In genomic region chr11:47247703-47248344, GRCm38 (mm10) we compare ENCODE assay signal across 27 mouse cellular contexts.
DNase-seq lines count a peak whose midpoint lies in the region; ATAC-seq lines count a peak whose summit lies in the region.
"Had no signal": no experiment of that assay in that cellular context is flagged by ENCODE, and none has a peak within 500 bp of the region (broad histone marks: within the 10 kb centered on the region; RNA-seq: fewer than 3 reads in every experiment).

No protein-coding gene starts in this region.

- no peaks in the 10 kb centered on the region for H3K9me3 ChIP-seq in forebrain, embryonic 11.5 days (ENCODE audit: control insufficient read depth, low read length)
- no peaks in the 10 kb centered on the region for H3K9me3 ChIP-seq in forebrain, embryonic 16.5 days (ENCODE audit: control insufficient read depth, low read length)
- H3K9me3 ChIP-seq in midbrain, embryonic 13.5 days = no peaks in the 10 kb centered on the region
- H3K9me3 ChIP-seq in midbrain, embryonic 10.5 days (replicated peaks) = no peaks in the 10 kb centered on the region
- H3K9me3 ChIP-seq in neural tube, embryonic 14.5 days (ENCODE audit: control insufficient read depth, low read length) = no peaks in the 10 kb centered on the region
- H3K9me3 ChIP-seq: embryonic facial prominence, embryonic 12.5 days; G1E; heart, embryonic 10.5 days; heart, embryonic 15.5 days; hindbrain, embryonic 15.5 days; limb, embryonic 12.5 days; liver, embryonic 15.5 days; stomach, embryonic 15.5 days had no signal

- ATAC-seq in forebrain, embryonic 11.5 days (replicated peaks; ENCODE audit: low FRiP score) = peak; percentile 10; the same call in 1 of the 2 replicates
- no peak for ATAC-seq in forebrain, embryonic 16.5 days
- ATAC-seq in midbrain, embryonic 13.5 days = peak; percentile 53
- ATAC-seq in neural tube, embryonic 14.5 days (ENCODE audit: low read depth) = peak; percentile 44; the same call in 1 of the 2 replicates

- H3K36me3 ChIP-seq in forebrain, embryonic 11.5 days (ENCODE audit: control insufficient read depth, insufficient read depth, low read length) = no peaks in the 10 kb centered on the region
- no peaks in the 10 kb centered on the region for H3K36me3 ChIP-seq in forebrain, embryonic 16.5 days (ENCODE audit: control insufficient read depth, insufficient read depth)
- H3K36me3 ChIP-seq in midbrain, embryonic 13.5 days = no peaks in the 10 kb centered on the region
- no peaks in the 10 kb centered on the region for H3K36me3 ChIP-seq in midbrain, embryonic 10.5 days
- H3K36me3 ChIP-seq in neural tube, embryonic 14.5 days (ENCODE audit: control insufficient read depth, insufficient read depth, low read length) = no peaks in the 10 kb centered on the region
- H3K36me3 ChIP-seq: embryonic facial prominence, embryonic 12.5 days; G1E; heart, embryonic 10.5 days; heart, embryonic 15.5 days; hindbrain, embryonic 15.5 days; limb, embryonic 12.5 days; liver, embryonic 15.5 days; stomach, embryonic 15.5 days had no signal

- H3K27ac ChIP-seq in forebrain, embryonic 11.5 days (ENCODE audit: low read depth, low read length) = no peak overlapping the region
- no peak overlapping the region for H3K27ac ChIP-seq in forebrain, embryonic 16.5 days (ENCODE audit: low read length)
- H3K27ac ChIP-seq in midbrain, embryonic 13.5 days = no peak overlapping the region
- H3K27ac ChIP-seq in midbrain, embryonic 10.5 days (replicated peaks) = no peak overlapping the region
- H3K27ac ChIP-seq in neural tube, embryonic 14.5 days (ENCODE audit: low read depth, low read length) = no peak overlapping the region
- H3K27ac ChIP-seq: embryonic facial prominence, embryonic 12.5 days; heart, embryonic 10.5 days; heart, embryonic 15.5 days; hindbrain, embryonic 15.5 days; layer of hippocampus, adult 2 months; left cerebral cortex, adult 2 months; limb, embryonic 12.5 days; liver, embryonic 15.5 days; stomach, embryonic 15.5 days had no signal

- H3K9ac ChIP-seq in forebrain, embryonic 11.5 days (ENCODE audit: low read length) = no peak overlapping the region
- H3K9ac ChIP-seq in forebrain, embryonic 16.5 days (replicated peaks; ENCODE audit: low read depth, low read length) = no peak overlapping the region
- no peak overlapping the region for H3K9ac ChIP-seq in midbrain, embryonic 13.5 days (replicated peaks)
- H3K9ac ChIP-seq in neural tube, embryonic 14.5 days (replicated peaks; ENCODE audit: low read depth, low read length) = no peak overlapping the region
- H3K9ac ChIP-seq: embryonic facial prominence, embryonic 12.5 days; heart, embryonic 15.5 days; hindbrain, embryonic 15.5 days; limb, embryonic 12.5 days; liver, embryonic 15.5 days; lung, embryonic 14.5 days; stomach, embryonic 15.5 days had no signal

- no peaks in the 10 kb centered on the region for H3K4me1 ChIP-seq in forebrain, embryonic 11.5 days (replicated peaks; ENCODE audit: control insufficient read depth, insufficient read depth, low read length)
- peaks cover 11% of the 10 kb centered on the region; the same call in 1 of the 2 replicates for H3K4me1 ChIP-seq in forebrain, embryonic 16.5 days (replicated peaks; ENCODE audit: control insufficient read depth, insufficient read depth, low read length)
- peaks cover 14% of the 10 kb centered on the region for H3K4me1 ChIP-seq in midbrain, embryonic 13.5 days (replicated peaks)
- H3K4me1 ChIP-seq in midbrain, embryonic 10.5 days = peaks cover 27% of the 10 kb centered on the region
- 0 out of 2 replicates have a peak, but pooled peaks cover 3% of the 10 kb centered on the region for H3K4me1 ChIP-seq in neural tube, embryonic 14.5 days (ENCODE audit: control insufficient read depth, insufficient read depth, low read length)
- H3K4me1 ChIP-seq: heart, embryonic 10.5 days; heart, embryonic 15.5 days; limb, embryonic 12.5 days; liver, embryonic 15.5 days; stomach, embryonic 15.5 days had no signal

- DNase-seq in forebrain, embryonic 11.5 days (ENCODE audit: low spot score) = no peak
- peak; percentile 25 for DNase-seq in heart, adult 11 months
- DNase-seq in heart, postnatal 10 days = no peak
- no peak for DNase-seq in midbrain, embryonic 10.5 days (ENCODE audit: low spot score)
- DNase-seq: adrenal gland, adult 8-10 months; embryo, embryonic 11 days; gastrocnemius, postnatal 14 days; heart, postnatal 36 days; kidney, adult 18-20 months; kidney, postnatal 36 days; lung, embryonic 14.5 days; right cerebral cortex, postnatal 25 days; thymus, adult 18-20 months; thymus, postnatal 25 days had no signal

- no peak overlapping the region for H3K4me3 ChIP-seq in forebrain, embryonic 11.5 days (ENCODE audit: low read depth, low read length)
- no peak overlapping the region for H3K4me3 ChIP-seq in forebrain, embryonic 16.5 days (replicated peaks; ENCODE audit: low read length)
- H3K4me3 ChIP-seq in midbrain, embryonic 13.5 days (replicated peaks) = no peak overlapping the region
- H3K4me3 ChIP-seq in midbrain, embryonic 10.5 days = no peak overlapping the region
- H3K4me3 ChIP-seq in neural tube, embryonic 14.5 days (ENCODE audit: low read depth, low read length) = no peak overlapping the region
- H3K4me3 ChIP-seq: embryonic facial prominence, embryonic 12.5 days; heart, embryonic 10.5 days; heart, embryonic 15.5 days; hindbrain, embryonic 15.5 days; layer of hippocampus, adult 2 months; left cerebral cortex, adult 2 months; limb, embryonic 12.5 days; liver, embryonic 15.5 days; stomach, embryonic 15.5 days had no signal

- 82% methylated on average over 8 of the region's 8 CpGs for WGBS in forebrain, embryonic 11.5 days
- WGBS in forebrain, embryonic 16.5 days = 46% methylated on average over 8 of the region's 8 CpGs
- WGBS in midbrain, embryonic 13.5 days = 67% methylated on average over 8 of the region's 8 CpGs
- 78% methylated on average over 8 of the region's 8 CpGs for WGBS in midbrain, embryonic 10.5 days
- WGBS in neural tube, embryonic 14.5 days = 64% methylated on average over 8 of the region's 8 CpGs

- H3K27me3 ChIP-seq in forebrain, embryonic 11.5 days (ENCODE audit: control insufficient read depth, insufficient read depth, low read length) = no peaks in the 10 kb centered on the region
- no peaks in the 10 kb centered on the region for H3K27me3 ChIP-seq in forebrain, embryonic 16.5 days (replicated peaks; ENCODE audit: control insufficient read depth, insufficient read depth, low read length)
- H3K27me3 ChIP-seq in midbrain, embryonic 13.5 days = no peaks in the 10 kb centered on the region
- H3K27me3 ChIP-seq in midbrain, embryonic 10.5 days (ENCODE audit: low read depth, poor library complexity, severe bottlenecking) = no peaks in the 10 kb centered on the region
- no peaks in the 10 kb centered on the region for H3K27me3 ChIP-seq in neural tube, embryonic 14.5 days (ENCODE audit: control insufficient read depth, insufficient read depth, low read length)
- H3K27me3 ChIP-seq: embryonic facial prominence, embryonic 12.5 days; heart, embryonic 15.5 days; hindbrain, embryonic 15.5 days; limb, embryonic 12.5 days; liver, embryonic 15.5 days; stomach, embryonic 15.5 days had no signal

- intact Hi-C loops in heart, postnatal 10 days (cut with DNase I) = no loop called here

- H3K4me2 ChIP-seq in forebrain, embryonic 11.5 days (ENCODE audit: low read depth, low read length, severe bottlenecking) = no peak overlapping the region
- H3K4me2 ChIP-seq in forebrain, embryonic 16.5 days (ENCODE audit: low read length) = no peak overlapping the region
- H3K4me2 ChIP-seq in midbrain, embryonic 13.5 days (replicated peaks) = no peak overlapping the region
- H3K4me2 ChIP-seq in neural tube, embryonic 14.5 days (ENCODE audit: low read depth, low read length) = no peak overlapping the region
- H3K4me2 ChIP-seq: embryonic facial prominence, embryonic 12.5 days; heart, embryonic 15.5 days; hindbrain, embryonic 15.5 days; limb, embryonic 12.5 days; liver, embryonic 15.5 days; lung, embryonic 14.5 days; stomach, embryonic 15.5 days had no signal
